13 mouse cellular contexts compared by ENCODE assay signal in genomic region chr8:110755511-110756170, GRCm38 (mm10). TPM values are rescaled to one million over a fixed set of nuclear protein-coding genes. Genes with fewer than 3 reads are reported as not detected.
A peak's percentile ranks its signal among the peaks of the same experiment; 100 is the strongest.
DNase-seq lines count a peak whose midpoint lies in the region; ATAC-seq and TF ChIP-seq lines count a peak whose summit lies in the region.
"Had no signal": no experiment of that assay in that cellular context is flagged by ENCODE, and none has a peak within 500 bp of the region (broad histone marks: within the 10 kb centered on the region; RNA-seq: fewer than 3 reads in every experiment).

No protein-coding gene starts in this region.

- no peaks in the 10 kb centered on the region for H3K27me3 ChIP-seq in intestine, embryonic 15.5 days (replicated peaks)
- H3K27me3 ChIP-seq in intestine, postnatal 0 days (replicated peaks; ENCODE audit: control insufficient read depth, insufficient read depth, low read length): no peaks in the 10 kb centered on the region
- H3K27me3 ChIP-seq in ES-Bruce4 (ENCODE audit: control insufficient read depth, insufficient read depth, low read length, poor library complexity, severe bottlenecking): no peaks in the 10 kb centered on the region
- H3K27me3 ChIP-seq: limb, embryonic 15.5 days had no signal

- no peak for TF ChIP-seq EP300 in ES-Bruce4 (IDR thresholded peaks at IDR 0.05; ENCODE audit: insufficient read depth, low read depth, low read length)

- H3K4me2 ChIP-seq in intestine, embryonic 15.5 days (replicated peaks): no peak overlapping the region
- H3K4me2 ChIP-seq in intestine, postnatal 0 days (replicated peaks; ENCODE audit: low read depth): no peak overlapping the region
- H3K4me2 ChIP-seq: heart, embryonic 11.5 days had no signal

- no peaks in the 10 kb centered on the region for H3K9me3 ChIP-seq in intestine, embryonic 15.5 days
- no peaks in the 10 kb centered on the region for H3K9me3 ChIP-seq in intestine, postnatal 0 days (ENCODE audit: control insufficient read depth)
- H3K9me3 ChIP-seq in ES-Bruce4 (replicated peaks; ENCODE audit: control insufficient read depth, insufficient read depth, low read length, poor library complexity, severe bottlenecking): no peaks in the 10 kb centered on the region
- H3K9me3 ChIP-seq: limb, embryonic 15.5 days had no signal

- no peak for ATAC-seq in intestine, embryonic 15.5 days
- ATAC-seq in intestine, postnatal 0 days: no peak

- TF ChIP-seq POLR2A in ES-Bruce4 (IDR thresholded peaks at IDR 0.05; ENCODE audit: insufficient read depth, low read length): no peak
- no peak for TF ChIP-seq POLR2A in olfactory bulb, adult 2 months (IDR thresholded peaks at IDR 0.05; ENCODE audit: insufficient read depth, low read depth, low read length)

- peaks cover 5% of the 10 kb centered on the region; the same call in 1 of the 2 replicates for H3K4me1 ChIP-seq in intestine, embryonic 15.5 days (replicated peaks)
- H3K4me1 ChIP-seq in intestine, postnatal 0 days (replicated peaks; ENCODE audit: control insufficient read depth, insufficient read depth, low read length): no peaks in the 10 kb centered on the region
- H3K4me1 ChIP-seq in ES-Bruce4 (ENCODE audit: control insufficient read depth, insufficient read depth, low read length): peaks cover 8% of the 10 kb centered on the region
- H3K4me1 ChIP-seq in olfactory bulb, adult 2 months (ENCODE audit: control insufficient read depth, insufficient read depth, low read length): peaks cover 34% of the 10 kb centered on the region

- WGBS in intestine, embryonic 15.5 days: 62% methylated on average over 15 of the region's 15 CpGs
- WGBS in intestine, postnatal 0 days: 66% methylated on average over 15 of the region's 15 CpGs
- WGBS in olfactory bulb, adult 2 months: 39% methylated on average over 15 of the region's 15 CpGs

- no peak overlapping the region for H3K27ac ChIP-seq in intestine, embryonic 15.5 days
- no peak overlapping the region for H3K27ac ChIP-seq in intestine, postnatal 0 days (ENCODE audit: low read depth, low read length)
- H3K27ac ChIP-seq in ES-Bruce4 (ENCODE audit: insufficient read depth, low read length): peak overlapping the region; percentile 8; the same call in 1 of the 2 replicates
- H3K27ac ChIP-seq in olfactory bulb, adult 2 months (ENCODE audit: insufficient read depth, low read depth, low read length): peak overlapping the region; percentile 96
- H3K27ac ChIP-seq: limb, embryonic 15.5 days had no signal

- no peaks in the 10 kb centered on the region for H3K36me3 ChIP-seq in intestine, embryonic 15.5 days
- H3K36me3 ChIP-seq in intestine, postnatal 0 days (ENCODE audit: control insufficient read depth, insufficient read depth): no peaks in the 10 kb centered on the region
- H3K36me3 ChIP-seq in ES-Bruce4 (ENCODE audit: control insufficient read depth, insufficient read depth, low read length, poor library complexity, severe bottlenecking): no peaks in the 10 kb centered on the region
- H3K36me3 ChIP-seq: limb, embryonic 15.5 days had no signal

- peak; percentile 69 to 78 for DNase-seq in frontal cortex, postnatal 36 days (ENCODE audit: low spot score in 2 of 2)
- DNase-seq in MN1 (ENCODE audit: low spot score): no peak
- DNase-seq in cerebellum, postnatal 14 days: no peak
- no peak for DNase-seq in gastrocnemius, postnatal 25 days
- DNase-seq: adrenal gland, postnatal 14 days had no signal

- TF ChIP-seq CTCF in intestine, postnatal 0 days (IDR thresholded peaks at IDR 0.05; ENCODE audit: low read depth): no peak
- no peak for TF ChIP-seq CTCF in ES-Bruce4 (IDR thresholded peaks at IDR 0.05; ENCODE audit: low read depth, low read length)
- no peak for TF ChIP-seq CTCF in olfactory bulb, adult 2 months (IDR thresholded peaks at IDR 0.05; ENCODE audit: insufficient read depth, low read depth, low read length)

- no peak overlapping the region for H3K4me3 ChIP-seq in intestine, embryonic 15.5 days (replicated peaks)
- no peak overlapping the region for H3K4me3 ChIP-seq in intestine, postnatal 0 days (ENCODE audit: low read depth, low read length)
- H3K4me3 ChIP-seq in ES-Bruce4 (ENCODE audit: low read depth, low read length): 0 out of 2 replicates have a peak overlapping the region, but pooled peaks have one; percentile 1
- peak overlapping the region; percentile 48 for H3K4me3 ChIP-seq in olfactory bulb, adult 2 months (ENCODE audit: insufficient read depth, low read depth, low read length)
- H3K4me3 ChIP-seq: limb, embryonic 15.5 days had no signal

- peak overlapping the region; percentile 17; the same call in 1 of the 2 replicates for H3K9ac ChIP-seq in intestine, embryonic 15.5 days
- no peak overlapping the region for H3K9ac ChIP-seq in intestine, postnatal 0 days (ENCODE audit: low read depth, low read length)
- no peak overlapping the region for H3K9ac ChIP-seq in ES-Bruce4 (ENCODE audit: low read depth, poor library complexity, severe bottlenecking)
- H3K9ac ChIP-seq: limb, embryonic 15.5 days had no signal

RNA-seq across cellular contexts. Expression of gene Mtss1l, which starts 34.4 kb away (rescaled TPM):
- polyA plus RNA-seq in intestine, embryonic 15.5 days (2015; fragmentation: Nextera tagmentation; extraction: Ambion mirVana): 8.0 and 9.6 TPM in 2 replicates
- 4.2 and 4.4 TPM in 2 replicates for polyA plus RNA-seq in intestine, postnatal 0 days (2015; fragmentation: Nextera tagmentation; extraction: Ambion mirVana)
- polyA plus RNA-seq in ES-Bruce4 (2011; ENCODE audit: insufficient read depth, insufficient read length, low read depth, missing spikeins): 7.1 and 9.5 TPM in 2 replicates
- polyA plus RNA-seq in olfactory bulb, adult 2 months (2012; ENCODE audit: insufficient read depth, insufficient read length, low replicate concordance, missing spikeins): not detected in 2 replicates
- total RNA-seq in gastrocnemius, postnatal 25 days (2021): 10 to 100 TPM; 64.7 to 82.3 TPM

RNA-seq across cellular contexts. Expression of gene Il34, which starts 50.1 kb away (rescaled TPM):
- 1.1 and 2.6 TPM in 2 replicates for polyA plus RNA-seq in intestine, embryonic 15.5 days (2015; fragmentation: Nextera tagmentation; extraction: Ambion mirVana)
- 2.7 and 3.0 TPM in 2 replicates for polyA plus RNA-seq in intestine, postnatal 0 days (2015; fragmentation: Nextera tagmentation; extraction: Ambion mirVana)
- 0.34 and 1.0 TPM in 2 replicates for polyA plus RNA-seq in ES-Bruce4 (2011; ENCODE audit: insufficient read depth, insufficient read length, low read depth, missing spikeins)
- not detected in 2 replicates for polyA plus RNA-seq in olfactory bulb, adult 2 months (2012; ENCODE audit: insufficient read depth, insufficient read length, low replicate concordance, missing spikeins)
- 1 to 10 TPM; 6.5 to 6.8 TPM for total RNA-seq in gastrocnemius, postnatal 25 days (2021)
- total RNA-seq: hematopoietic stem cell, adult 5-6 weeks; megakaryocyte-erythroid progenitor cell, adult 5-6 weeks had no signal

Comparison
In these comparisons a context has a peak if more than half of its experiments do, and no peak if none do; other contexts are left out.
1. H3K27ac ChIP-seq: peak in ES-Bruce4 (single experiment) and olfactory bulb, adult 2 months (single experiment); none in intestine, embryonic 15.5 days (single experiment) and intestine, postnatal 0 days (single experiment).
2. H3K4me3 ChIP-seq: peak in ES-Bruce4 (single experiment) and olfactory bulb, adult 2 months (single experiment); none in intestine, embryonic 15.5 days (single experiment) and intestine, postnatal 0 days (single experiment).
3. DNase-seq: peak in frontal cortex, postnatal 36 days (2 of 2); none in MN1 (single experiment), cerebellum, postnatal 14 days (0 of 2) and gastrocnemius, postnatal 25 days (single experiment).